Mouse (Mus musculus) heart, adult 10 weeks (tissue): ENCODE measurements around the gene Haao. TPM values are rescaled to one million over a fixed set of nuclear protein-coding genes. Genes with fewer than 3 reads are reported as not detected.

Experiments
- polyA plus RNA-seq: library from polyadenylated mRNA; stranded (reverse); fragments of 350-450 nt; fragmentation: Illumina TruSeq; extraction: RNeasy Lipid Tissue Mini Kit (QIAGEN cat#74804); gene quantifications from one replicate; pipeline ENCODE4 v1.2.3, GENCODE M21; 2014; ENCODE audit warnings: low read depth, low replicate concordance

Haao gene
- polyA plus RNA-seq: 2.0 TPM

DNA sequence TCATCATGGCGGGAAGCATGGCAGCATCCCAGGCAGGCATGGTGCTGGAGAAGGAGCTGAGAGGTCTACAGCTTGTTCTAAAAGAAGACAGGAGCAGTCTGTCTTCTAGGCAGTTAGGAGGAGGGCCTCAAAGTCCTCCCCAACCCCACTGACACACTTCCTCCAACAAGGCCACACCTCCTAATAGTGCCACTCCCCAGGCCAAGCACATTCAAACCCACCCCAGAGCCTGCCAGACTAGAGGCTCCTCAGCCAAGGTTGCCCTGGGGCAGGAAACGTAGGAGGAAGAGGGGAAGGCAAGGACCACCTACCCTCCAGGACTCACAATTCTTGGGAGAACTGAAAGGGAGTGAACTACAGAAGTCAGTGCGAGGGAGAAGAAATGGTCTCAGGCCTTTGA is at the start of gene Haao:
Gene Haao (minus strand): TSS at position 149 of the 400 bp plus-strand sequence.

Other genes starting within 250 kb of the Haao start
- gene Kcng3, start 216.1 kb downstream of the Haao start, polyA plus RNA-seq: not detected
- 15.2 TPM for gene Mta3, start 141.8 kb downstream of the Haao start, polyA plus RNA-seq